Mouse (Mus musculus): ENCODE results near the gene Samd13. TPM values are rescaled to one million over a fixed set of nuclear protein-coding genes. Genes with fewer than 3 reads are reported as not detected.

Gene Samd13
- polyA plus RNA-seq, 1 experiment from 2014 or later, result 0.72 TPM

GRCm38 (mm10) chr3:146659321-146659720, 26.1 kb downstream of the Samd13 start:
- no peaks in the 10 kb centered on the region for H3K9me3 ChIP-seq (replicated peaks)
- no peaks in the 10 kb centered on the region for H3K4me1 ChIP-seq
- 94% methylated on average over 5 of the region's 5 CpGs for WGBS
- no peak overlapping the region for H3K4me3 ChIP-seq
- no peak for DNase-seq (ENCODE audit: low spot score)
- H3K27me3 ChIP-seq (ENCODE audit: low read depth, poor library complexity, severe bottlenecking), result no peaks in the 10 kb centered on the region
- no peaks in the 10 kb centered on the region for H3K36me3 ChIP-seq
- H3K27ac ChIP-seq (replicated peaks), result no peak overlapping the region

DNA sequence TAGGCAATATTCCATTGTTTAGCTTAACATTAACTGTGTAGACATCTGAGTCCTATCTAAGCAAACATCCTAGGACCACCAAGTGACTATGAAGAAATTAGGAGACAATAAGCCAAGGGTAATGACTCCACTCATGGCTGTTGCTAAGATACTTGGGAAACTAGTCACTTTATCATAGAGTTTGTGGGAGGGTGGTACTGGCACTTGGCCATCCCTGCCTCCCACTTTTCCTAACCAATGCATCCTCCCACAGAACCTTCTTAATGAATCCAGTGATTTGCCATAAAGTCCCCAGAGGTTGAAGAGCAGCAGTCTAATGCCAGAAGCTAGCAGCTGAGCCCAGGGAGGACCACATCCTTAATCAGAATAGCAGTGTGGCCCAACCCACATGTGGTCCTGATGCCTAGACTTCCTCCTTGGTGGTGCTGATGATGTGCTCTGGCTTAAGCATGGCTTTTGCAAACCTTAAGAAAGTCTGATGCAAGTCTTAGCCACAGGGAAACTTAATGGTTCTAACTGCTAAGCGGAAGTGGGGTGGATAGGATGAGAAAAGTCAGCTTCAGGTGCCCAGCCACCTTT, 27.2 kb downstream of the Samd13 start:
- WGBS, result 91% methylated on average over 1 of the region's 1 CpGs
- Histone ChIP-seq H3K9me3 (replicated peaks) (no peaks in the 10 kb centered on the region), H3K36me3 (no peaks in the 10 kb centered on the region), H3K4me3 (no peak overlapping the region), H3K27ac (replicated peaks) (no peak overlapping the region), H3K4me1 (no peaks in the 10 kb centered on the region), H3K27me3 (ENCODE audit: low read depth, poor library complexity, severe bottlenecking) (no peaks in the 10 kb centered on the region)
- DNase-seq (ENCODE audit: low spot score), result no peak

GRCm38 (mm10) chr3:146657433-146657832, 28.0 kb downstream of the Samd13 start:
- no peaks in the 10 kb centered on the region for H3K9me3 ChIP-seq (replicated peaks)
- WGBS, result 96% methylated on average over 5 of the region's 5 CpGs
- DNase-seq (ENCODE audit: low spot score), result no peak

GRCm38 (mm10) chr3:146655111-146655577, 30.2 kb downstream of the Samd13 start:
- WGBS, result 83% methylated on average over 2 of the region's 2 CpGs
- no peaks in the 10 kb centered on the region for H3K27me3 ChIP-seq (ENCODE audit: low read depth, poor library complexity, severe bottlenecking)
- no peak for DNase-seq (ENCODE audit: low spot score)

More at GRCm38 (mm10) chr3:146657433-146657832, 28.0 kb downstream of the Samd13 start:
- Histone ChIP-seq H3K27me3 (ENCODE audit: low read depth, poor library complexity, severe bottlenecking) (no peaks in the 10 kb centered on the region), H3K4me3 (no peak overlapping the region), H3K27ac (replicated peaks) (no peak overlapping the region), H3K36me3 (no peaks in the 10 kb centered on the region), H3K4me1 (no peaks in the 10 kb centered on the region)

GRCm38 (mm10) chr3:146653692-146654091, 31.7 kb downstream of the Samd13 start:
- no peak for DNase-seq (ENCODE audit: low spot score)
- H3K36me3 ChIP-seq, result no peaks in the 10 kb centered on the region
- no peaks in the 10 kb centered on the region for H3K4me1 ChIP-seq
- H3K4me3 ChIP-seq, result no peak overlapping the region
- no peaks in the 10 kb centered on the region for H3K9me3 ChIP-seq (replicated peaks)
- 81% methylated on average over 6 of the region's 6 CpGs for WGBS
- no peak overlapping the region for H3K27ac ChIP-seq (replicated peaks)
- H3K27me3 ChIP-seq (ENCODE audit: low read depth, poor library complexity, severe bottlenecking), result no peaks in the 10 kb centered on the region

More at GRCm38 (mm10) chr3:146655111-146655577, 30.2 kb downstream of the Samd13 start:
- H3K36me3 ChIP-seq, result no peaks in the 10 kb centered on the region
- no peaks in the 10 kb centered on the region for H3K9me3 ChIP-seq (replicated peaks)
- H3K4me1 ChIP-seq, result no peaks in the 10 kb centered on the region
- no peak overlapping the region for H3K4me3 ChIP-seq
- H3K27ac ChIP-seq (replicated peaks), result no peak overlapping the region

GRCm38 (mm10) chr3:146652431-146652830, 33.0 kb downstream of the Samd13 start:
- Histone ChIP-seq H3K4me1 (no peaks in the 10 kb centered on the region), H3K4me3 (no peak overlapping the region), H3K36me3 (no peaks in the 10 kb centered on the region), H3K27me3 (ENCODE audit: low read depth, poor library complexity, severe bottlenecking) (no peaks in the 10 kb centered on the region), H3K9me3 (replicated peaks) (no peaks in the 10 kb centered on the region), H3K27ac (replicated peaks) (no peak overlapping the region)
- DNase-seq (ENCODE audit: low spot score), result no peak
- 90% methylated on average over 5 of the region's 5 CpGs for WGBS

GRCm38 (mm10) chr3:146651217-146651616, 34.2 kb downstream of the Samd13 start, which contains the start of gene 4930503B20Rik:
4930503B20Rik (minus strand) TSS chr3:146651317.
- Histone ChIP-seq H3K4me1 (no peaks in the 10 kb centered on the region), H3K9me3 (replicated peaks) (no peaks in the 10 kb centered on the region), H3K36me3 (no peaks in the 10 kb centered on the region), H3K4me3 (no peak within 1 kb of the TSS), H3K27ac (replicated peaks) (no peak within 1 kb of the TSS), H3K27me3 (ENCODE audit: low read depth, poor library complexity, severe bottlenecking) (no peaks in the 10 kb centered on the region)
- no peak for DNase-seq (ENCODE audit: low spot score)
- 80% methylated on average over 3 of the region's 3 CpGs for WGBS

DNA sequence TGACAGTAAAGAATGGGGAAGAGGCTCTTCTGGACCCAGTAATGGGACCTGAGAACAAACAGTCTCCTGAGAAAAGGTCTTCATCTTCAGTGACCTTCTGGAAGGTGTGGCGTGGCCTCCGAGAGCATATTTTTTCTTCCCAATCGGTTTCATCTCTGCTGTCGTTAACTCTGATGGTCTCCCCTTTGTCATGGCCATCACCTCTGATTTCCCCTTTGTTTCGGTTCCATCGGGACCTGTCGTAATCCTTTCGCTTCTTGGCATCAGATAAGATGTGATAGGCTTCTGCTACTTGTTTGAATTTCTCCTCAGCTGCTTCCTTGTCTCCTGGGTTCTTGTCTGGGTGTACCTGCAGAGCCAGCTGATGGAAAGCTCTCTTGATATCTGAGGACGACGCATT, 34.7 kb downstream of the Samd13 start:
- WGBS, result 93% methylated on average over 10 of the region's 10 CpGs
- no peaks in the 10 kb centered on the region for H3K4me1 ChIP-seq

GRCm38 (mm10) chr3:146649311-146649894, 36.0 kb downstream of the Samd13 start:
- Histone ChIP-seq H3K27ac (replicated peaks) (no peak overlapping the region), H3K4me3 (no peak overlapping the region), H3K4me1 (no peaks in the 10 kb centered on the region), H3K27me3 (ENCODE audit: low read depth, poor library complexity, severe bottlenecking) (no peaks in the 10 kb centered on the region), H3K9me3 (replicated peaks) (no peaks in the 10 kb centered on the region), H3K36me3 (no peaks in the 10 kb centered on the region)
- 80% methylated on average over 10 of the region's 10 CpGs for WGBS
- DNase-seq (ENCODE audit: low spot score), result no peak

More for the DNA sequence above, 34.7 kb downstream of the Samd13 start:
- no peak overlapping the region for H3K27ac ChIP-seq (replicated peaks)
- H3K27me3 ChIP-seq (ENCODE audit: low read depth, poor library complexity, severe bottlenecking), result no peaks in the 10 kb centered on the region
- H3K4me3 ChIP-seq, result no peak overlapping the region
- H3K9me3 ChIP-seq (replicated peaks), result no peaks in the 10 kb centered on the region
- H3K36me3 ChIP-seq, result no peaks in the 10 kb centered on the region
- DNase-seq (ENCODE audit: low spot score), result no peak

- Histone ChIP-seq H3K9me3 (replicated peaks) (no peaks in the 10 kb centered on the region), H3K36me3 (no peaks in the 10 kb centered on the region), H3K4me3 (no peak overlapping the region), H3K27me3 (ENCODE audit: low read depth, poor library complexity, severe bottlenecking) (no peaks in the 10 kb centered on the region), H3K4me1 (no peaks in the 10 kb centered on the region), H3K27ac (replicated peaks) (no peak overlapping the region)
- 63% methylated on average over 4 of the region's 4 CpGs for WGBS
- no peak for DNase-seq (ENCODE audit: low spot score)
Measured at GRCm38 (mm10) chr3:146641818-146642427, 43.5 kb downstream of the Samd13 start.

DNA sequence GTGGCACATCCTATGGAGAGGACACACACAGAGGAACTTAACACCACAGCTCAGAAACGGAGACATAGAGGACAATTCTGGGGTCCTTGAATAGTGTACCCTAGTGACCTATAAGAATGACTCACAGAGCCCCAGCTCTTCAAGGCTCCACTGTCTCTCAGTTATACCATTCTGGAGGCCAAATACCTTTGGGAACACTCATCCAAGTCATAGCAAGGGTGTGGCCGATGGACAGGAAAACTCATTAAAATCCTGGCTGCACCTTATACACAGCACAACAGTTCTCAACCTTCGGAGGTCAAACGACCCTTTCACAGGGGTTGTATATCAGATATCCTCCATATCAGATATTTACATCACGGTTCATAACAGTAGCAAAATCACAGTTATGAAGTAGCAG, 52.9 kb downstream of the Samd13 start:
- H3K9me3 ChIP-seq (replicated peaks), result no peaks in the 10 kb centered on the region
- no peak overlapping the region for H3K27ac ChIP-seq (replicated peaks)
- 85% methylated on average over 5 of the region's 5 CpGs for WGBS
- no peak for DNase-seq (ENCODE audit: low spot score)
- no peaks in the 10 kb centered on the region for H3K36me3 ChIP-seq
- peaks cover 6% of the 10 kb centered on the region for H3K4me1 ChIP-seq
- H3K4me3 ChIP-seq, result no peak overlapping the region
- no peaks in the 10 kb centered on the region for H3K27me3 ChIP-seq (ENCODE audit: low read depth, poor library complexity, severe bottlenecking)

DNA sequence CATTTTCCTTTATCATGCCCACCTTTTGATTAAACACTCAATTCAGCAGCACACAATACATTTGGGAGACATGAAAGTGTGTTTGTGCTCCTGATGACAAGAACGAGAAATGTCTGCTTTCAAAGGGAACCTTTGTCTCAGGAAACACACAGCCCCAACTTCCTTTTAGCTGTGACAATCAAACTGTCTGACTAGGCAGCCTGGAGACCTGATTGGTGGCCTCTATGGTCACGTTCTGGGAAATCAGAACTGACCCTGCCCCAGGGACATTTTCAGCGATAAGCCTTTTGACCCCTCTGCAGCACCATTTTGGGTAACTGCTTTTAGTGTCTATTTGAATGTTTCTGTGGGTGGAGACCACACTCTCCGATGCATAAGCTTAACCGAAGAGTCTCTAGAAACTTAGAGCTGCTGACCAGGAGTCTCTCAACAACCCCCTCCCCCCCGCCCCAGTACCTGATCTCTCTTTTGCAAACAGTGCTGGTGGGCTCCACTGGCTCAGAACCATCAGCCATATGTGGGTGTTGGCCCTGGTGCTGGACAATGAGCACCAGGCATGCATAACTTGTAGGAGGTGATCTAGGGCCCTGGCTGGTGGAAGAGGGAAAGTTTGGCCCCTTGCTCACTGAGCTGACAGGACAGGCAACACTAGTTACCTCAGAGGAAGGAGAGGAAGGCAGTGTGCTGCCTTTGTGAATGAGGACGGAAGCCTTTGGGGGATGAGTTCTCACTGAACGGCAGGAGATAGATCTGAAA, 57.0 kb downstream of the Samd13 start:
- Histone ChIP-seq H3K27ac (replicated peaks) (0 out of 2 replicates have a peak overlapping the region, but pooled peaks have one; percentile 6), H3K4me3 (no peak overlapping the region), H3K36me3 (no peaks in the 10 kb centered on the region), H3K27me3 (ENCODE audit: low read depth, poor library complexity, severe bottlenecking) (no peaks in the 10 kb centered on the region), H3K4me1 (peaks cover 6% of the 10 kb centered on the region), H3K9me3 (replicated peaks) (no peaks in the 10 kb centered on the region)
- no peak for DNase-seq (ENCODE audit: low spot score)
- WGBS, result 77% methylated on average over 8 of the region's 8 CpGs
